Mouse (Mus musculus) cerebellum, adult 2 months (tissue): ENCODE data around the gene Ocel1.
A peak's percentile ranks its signal among the peaks of the same experiment; 100 is the strongest.

ENCODE experiments used
- CTCF ChIP-seq: fragments of 200-500 bp; IDR thresholded peaks from 2 replicates; pipeline ENCODE4 v1.5.1; 2011; ENCODE audit warnings: low read depth, mild to moderate bottlenecking, control low read depth, low read length, moderate library complexity, borderline replicate concordance; ENCODE audit not compliant: insufficient read depth
- POLR2A ChIP-seq: fragments of 200-500 bp; IDR thresholded peaks from 2 replicates; pipeline ENCODE4 v1.6.1; 2011; ENCODE audit warnings: low read length, control low read depth, borderline replicate concordance; ENCODE audit not compliant: insufficient read depth

- TF ChIP-seq POLR2A, result peak; percentile 72; the same call in 1 of the 2 replicates
- peak; percentile 68 for TF ChIP-seq CTCF
Observed at GRCm38 (mm10) chr8:71371236-71371848, at the start of gene Ocel1.
